Comparison of ENCODE assay signal across 15 mouse cellular contexts in genomic region chr5:125583836-125584235, GRCm38 (mm10). TPM values are rescaled to one million over a fixed set of nuclear protein-coding genes. Genes with fewer than 3 reads are reported as not detected.
A peak's percentile ranks its signal among the peaks of the same experiment; 100 is the strongest.
DNase-seq lines count a peak whose midpoint lies in the region; TF ChIP-seq lines count a peak whose summit lies in the region.
"Had no signal": no experiment of that assay in that cellular context is flagged by ENCODE, and none has a peak within 500 bp of the region (broad histone marks: within the 10 kb centered on the region; RNA-seq: fewer than 3 reads in every experiment).

No protein-coding gene starts in this region.

- DNase-seq in cerebellum, postnatal 36 days = peak; percentile 5 to 16
- DNase-seq in cerebellum, adult 9-10 months = no peak
- peak; percentile 72 for DNase-seq in right cerebral cortex, adult 18-20 months
- DNase-seq in right cerebral cortex, postnatal 14 days = no peak
- peak; percentile 49 to 58 for DNase-seq in right cerebral cortex, postnatal 36 days (ENCODE audit: low spot score in 2 of 2)
- DNase-seq in lung, postnatal 10 days = no peak
- DNase-seq: kidney, adult 18-20 months; spleen, adult 18-20 months had no signal

- peaks cover 28% of the 10 kb centered on the region for H3K4me1 ChIP-seq in cortical plate, adult 2 months (ENCODE audit: control insufficient read depth, insufficient read depth, low read length)
- H3K4me1 ChIP-seq: megakaryocyte, embryonic 14.5 days had no signal

- TF ChIP-seq POLR2A in cortical plate, adult 2 months (IDR thresholded peaks at IDR 0.05; ENCODE audit: extremely low read depth, insufficient read depth, low read length) = no peak

- no peak for TF ChIP-seq CTCF in cortical plate, adult 2 months (IDR thresholded peaks at IDR 0.05; ENCODE audit: extremely low read depth, insufficient read depth, low read length)

- H3K27ac ChIP-seq in cortical plate, adult 2 months (ENCODE audit: insufficient read depth, low read length) = peak overlapping the region; percentile 75
- H3K27ac ChIP-seq: embryonic facial prominence, embryonic 15.5 days; heart, embryonic 10.5 days; hindbrain, embryonic 10.5 days; neural tube, embryonic 13.5 days had no signal

- no peak overlapping the region for H3K4me3 ChIP-seq in cortical plate, adult 2 months (ENCODE audit: insufficient read depth, low read length)
- H3K4me3 ChIP-seq: embryonic facial prominence, embryonic 15.5 days; heart, embryonic 10.5 days; hindbrain, embryonic 10.5 days; megakaryocyte, embryonic 14.5 days; neural tube, embryonic 13.5 days had no signal

RNA-seq across cellular contexts. Expression of gene Tmem132b, which starts 52.3 kb away (rescaled TPM):
- polyA plus RNA-seq in cortical plate, adult 2 months (2012; rRNA removed) = 31.5 and 36.1 TPM in 2 replicates
- polyA plus RNA-seq: heart, embryonic 10.5 days; liver, embryonic 16.5 days had no signal

Comparison
In these comparisons a context has a peak if more than half of its experiments do, and no peak if none do; other contexts are left out.
1. DNase-seq: peak in cerebellum, postnatal 36 days (2 of 2), right cerebral cortex, adult 18-20 months (single experiment) and right cerebral cortex, postnatal 36 days (2 of 2); none in cerebellum, adult 9-10 months (single experiment), right cerebral cortex, postnatal 14 days (single experiment) and lung, postnatal 10 days (single experiment).